In the genomic region with DNA sequence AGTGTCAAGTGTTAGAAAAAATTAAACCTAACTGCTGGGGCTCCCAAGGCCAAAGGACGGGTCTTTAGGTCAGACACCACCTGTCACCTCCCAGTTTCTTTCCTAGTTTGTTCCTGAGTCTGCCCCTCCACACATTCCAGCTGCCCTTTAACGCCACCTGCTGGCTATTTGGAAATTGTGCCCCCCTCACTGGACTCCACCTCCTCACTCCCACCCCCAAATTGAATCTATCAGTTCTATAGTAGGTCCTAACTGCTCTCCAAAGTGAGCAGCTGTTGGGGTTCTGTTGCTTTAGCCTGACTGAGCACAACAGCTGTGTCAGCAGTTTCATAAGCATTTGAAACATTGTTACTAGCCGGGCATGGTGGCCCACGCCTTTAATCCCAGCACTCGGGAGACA, we compare ENCODE assay signal across 9 mouse cellular contexts.
A peak's percentile ranks its signal among the peaks of the same experiment; 100 is the strongest.
DNase-seq lines count a peak whose midpoint lies in the region; ATAC-seq and TF ChIP-seq lines count a peak whose summit lies in the region.
"Had no signal": no experiment of that assay in that cellular context is flagged by ENCODE, and none has a peak within 500 bp of the region (broad histone marks: within the 10 kb centered on the region; RNA-seq: fewer than 3 reads in every experiment).

No protein-coding gene starts in this region.

- H3K27me3 ChIP-seq in lung, postnatal 0 days (replicated peaks; ENCODE audit: insufficient read depth, low read length): no peaks in the 10 kb centered on the region
- no peaks in the 10 kb centered on the region for H3K27me3 ChIP-seq in midbrain, embryonic 14.5 days (ENCODE audit: control insufficient read depth, insufficient read depth, low read length)
- H3K27me3 ChIP-seq: kidney, embryonic 15.5 days had no signal

- TF ChIP-seq CTCF in lung, postnatal 0 days (IDR thresholded peaks at IDR 0.05): peak; percentile 53
- TF ChIP-seq CTCF in bone marrow macrophage, adult 2 months (IDR thresholded peaks at IDR 0.05; ENCODE audit: low read depth, low read length): 0 out of 2 replicates have a peak, but pooled peaks have one; percentile 12

- no peak overlapping the region for H3K4me2 ChIP-seq in lung, postnatal 0 days (replicated peaks; ENCODE audit: low read depth, low read length)
- H3K4me2 ChIP-seq in midbrain, embryonic 14.5 days (ENCODE audit: low read length): no peak overlapping the region
- H3K4me2 ChIP-seq: kidney, embryonic 15.5 days had no signal

- H3K36me3 ChIP-seq in lung, postnatal 0 days (ENCODE audit: insufficient read depth, low read length): 0 out of 2 replicates have a peak, but pooled peaks cover under 1% of the 10 kb centered on the region
- H3K36me3 ChIP-seq in midbrain, embryonic 14.5 days (ENCODE audit: control insufficient read depth, insufficient read depth, low read length): no peaks in the 10 kb centered on the region

- H3K4me3 ChIP-seq in lung, postnatal 0 days (ENCODE audit: low read depth, low read length): no peak overlapping the region
- no peak overlapping the region for H3K4me3 ChIP-seq in bone marrow macrophage, adult 2 months (ENCODE audit: insufficient read depth, low read length)
- no peak overlapping the region for H3K4me3 ChIP-seq in midbrain, embryonic 14.5 days (replicated peaks; ENCODE audit: low read depth, low read length)
- H3K4me3 ChIP-seq: kidney, embryonic 15.5 days had no signal

- TF ChIP-seq EP300 in lung, postnatal 0 days (IDR thresholded peaks at IDR 0.05): no peak

- no peak for ATAC-seq in lung, postnatal 0 days
- no peak for ATAC-seq in midbrain, embryonic 14.5 days (ENCODE audit: low FRiP score, low TSS enrichment)

- no peaks in the 10 kb centered on the region for H3K4me1 ChIP-seq in lung, postnatal 0 days (ENCODE audit: insufficient read depth, low read depth, low read length)
- H3K4me1 ChIP-seq in bone marrow macrophage, adult 2 months (ENCODE audit: control insufficient read depth, insufficient read depth, low read length): no peaks in the 10 kb centered on the region
- H3K4me1 ChIP-seq in midbrain, embryonic 14.5 days (ENCODE audit: control insufficient read depth, insufficient read depth, low read length): no peaks in the 10 kb centered on the region
- H3K4me1 ChIP-seq: kidney, embryonic 15.5 days had no signal

- H3K9ac ChIP-seq in lung, postnatal 0 days (replicated peaks; ENCODE audit: low read depth): no peak overlapping the region
- no peak overlapping the region for H3K9ac ChIP-seq in midbrain, embryonic 14.5 days (replicated peaks; ENCODE audit: low read length)
- H3K9ac ChIP-seq: kidney, embryonic 15.5 days had no signal

- peak; percentile 64 for DNase-seq in heart, adult 11 months
- DNase-seq in heart, adult 9 months (ENCODE audit: low spot score in 2 of 2): no peak
- no peak for DNase-seq in lung, postnatal 0 days (ENCODE audit: low spot score)
- no peak for DNase-seq in lung, postnatal 25 days (ENCODE audit: low spot score)
- DNase-seq in skeletal muscle tissue, adult 2 months (ENCODE audit: low read depth, low spot score): peak; percentile 17
- no peak for DNase-seq in midbrain, embryonic 14.5 days
- DNase-seq in right cerebral cortex, postnatal 36 days (ENCODE audit: low spot score in 2 of 2): no peak

- TF ChIP-seq POLR2A in bone marrow macrophage, adult 2 months (IDR thresholded peaks at IDR 0.05; ENCODE audit: borderline replicate concordance, low read depth, low read length): no peak

- H3K27ac ChIP-seq in lung, postnatal 0 days (ENCODE audit: low read length): no peak overlapping the region
- no peak overlapping the region for H3K27ac ChIP-seq in bone marrow macrophage, adult 2 months (ENCODE audit: insufficient read depth, low read depth, low read length)
- no peak overlapping the region for H3K27ac ChIP-seq in midbrain, embryonic 14.5 days (replicated peaks; ENCODE audit: low read depth, low read length)
- H3K27ac ChIP-seq: kidney, embryonic 15.5 days had no signal

- 71% methylated on average over 5 of the region's 5 CpGs for WGBS in lung, postnatal 0 days
- whole genome bisulfite sequencing in midbrain, embryonic 14.5 days: 74% methylated on average over 5 of the region's 5 CpGs

- no peaks in the 10 kb centered on the region for H3K9me3 ChIP-seq in lung, postnatal 0 days (ENCODE audit: low read length)
- H3K9me3 ChIP-seq in midbrain, embryonic 14.5 days (ENCODE audit: control insufficient read depth, low read length): no peaks in the 10 kb centered on the region
- H3K9me3 ChIP-seq: kidney, embryonic 15.5 days had no signal

Comparison
In these comparisons a context has a peak if more than half of its experiments do, and no peak if none do; other contexts are left out.
1. DNase-seq: peak in heart, adult 11 months (single experiment) and skeletal muscle tissue, adult 2 months (single experiment); none in heart, adult 9 months (0 of 2), lung, postnatal 0 days (single experiment), lung, postnatal 25 days (single experiment), midbrain, embryonic 14.5 days (single experiment) and right cerebral cortex, postnatal 36 days (0 of 2).